Mouse (Mus musculus): Measurements from ENCODE around the gene Tma16.

Gene Tma16

GRCm38 (mm10) chr8:66486084-66486763 is at the start of gene Tma16:
Tma16 (minus strand) TSS chr8:66486530.
- DNase-seq: peak; percentile 84

GRCm38 (mm10) chr8:66520576-66520975 is 34.2 kb upstream of the Tma16 start:
- DNase-seq: no peak

DNA sequence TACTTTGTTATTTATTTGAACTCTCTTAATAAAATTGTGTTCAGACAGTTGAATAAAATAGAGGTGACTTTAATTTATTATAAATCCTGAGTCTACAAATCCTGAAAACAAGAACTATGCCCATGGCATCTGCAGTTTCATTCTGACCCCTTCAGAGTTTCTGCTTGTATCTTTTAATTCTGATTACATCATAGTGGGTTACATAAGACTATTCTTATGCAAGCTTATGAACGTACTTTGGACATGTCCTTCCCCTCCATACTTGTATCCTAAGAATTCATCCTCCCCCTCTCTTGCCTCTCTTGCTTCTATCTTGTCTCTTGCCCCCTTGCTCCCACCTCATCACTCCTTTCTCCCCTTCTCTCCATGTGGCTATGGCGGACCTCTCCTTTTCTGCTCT is 32.8 kb upstream of the Tma16 start:
- no peak for DNase-seq

GRCm38 (mm10) chr8:66511537-66511936 is 25.2 kb upstream of the Tma16 start, which contains the start of gene Tktl2:
Tktl2 (plus strand) TSS chr8:66511756.
- DNase-seq: no peak

- DNase-seq: no peak
Observed at GRCm38 (mm10) chr8:66503381-66503780, 17.1 kb upstream of the Tma16 start.

GRCm38 (mm10) chr8:66496998-66497577 is 10.8 kb upstream of the Tma16 start:
- DNase-seq: peak; percentile 42

- peak; percentile 87 for DNase-seq
Observed at GRCm38 (mm10) chr8:66495726-66496125, 9.4 kb upstream of the Tma16 start.

DNA sequence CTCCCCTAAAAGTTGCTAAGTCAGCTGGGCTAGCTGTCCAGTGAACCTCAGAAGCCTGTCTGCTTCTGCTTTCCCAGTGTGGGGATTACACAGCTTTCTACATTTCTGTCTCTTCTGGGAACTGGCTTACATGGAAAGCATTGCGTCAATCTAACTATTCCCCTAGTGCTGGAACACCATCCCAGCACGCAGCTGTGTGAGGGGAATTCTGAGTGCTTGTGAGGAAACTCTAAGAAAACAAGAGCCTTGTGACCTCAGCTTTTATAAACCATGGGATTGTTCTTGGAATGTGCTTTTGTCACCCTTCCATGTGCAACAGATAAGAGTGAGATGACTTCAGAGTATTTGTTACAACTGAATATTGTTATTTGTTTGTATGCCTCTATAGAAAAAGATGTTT is 8.2 kb upstream of the Tma16 start:
- no peak for DNase-seq

- no peak for DNase-seq
Observed at GRCm38 (mm10) chr8:66490624-66491023, 4.3 kb upstream of the Tma16 start.

DNA sequence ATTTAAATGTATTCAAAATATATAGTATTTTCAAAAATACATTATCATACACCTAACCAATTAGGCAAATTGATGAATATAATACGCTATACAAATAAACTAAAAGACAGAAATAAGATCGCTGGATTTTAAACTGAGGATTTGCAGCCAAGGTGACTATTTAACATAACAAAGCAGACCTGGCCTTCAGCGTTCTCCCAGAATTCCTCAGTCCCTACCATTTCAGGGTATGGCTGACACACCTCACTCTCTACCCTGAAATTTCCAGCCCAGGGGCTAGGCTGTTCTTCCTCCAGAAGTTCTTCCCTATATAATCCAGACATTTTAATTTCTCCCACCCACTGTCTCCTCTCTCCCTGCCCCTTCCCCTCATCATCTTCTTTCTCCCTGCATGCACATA is 2.2 kb upstream of the Tma16 start:
- DNase-seq: no peak

- DNase-seq: no peak
Observed at GRCm38 (mm10) chr8:66476880-66477279, 9.4 kb downstream of the Tma16 start.

DNA sequence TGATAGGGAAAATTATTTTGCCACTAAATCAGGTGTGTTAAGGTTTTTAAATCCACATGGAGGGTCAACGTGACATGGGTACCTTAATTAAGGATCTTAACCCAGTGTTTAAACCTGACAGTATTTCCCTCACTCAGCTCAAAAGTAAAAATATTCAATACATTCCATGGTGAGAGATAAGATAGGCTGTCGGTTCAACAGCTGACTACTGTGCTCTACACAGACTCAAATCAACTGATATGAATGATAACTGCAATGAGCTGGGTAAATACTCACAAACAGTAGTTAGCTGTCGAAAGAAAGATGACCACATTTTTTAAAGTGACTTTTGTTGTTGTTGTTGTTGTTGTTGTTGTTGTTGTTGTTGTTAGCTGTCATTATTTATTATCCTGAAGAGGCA is 16.5 kb downstream of the Tma16 start:
- no peak for DNase-seq

DNA sequence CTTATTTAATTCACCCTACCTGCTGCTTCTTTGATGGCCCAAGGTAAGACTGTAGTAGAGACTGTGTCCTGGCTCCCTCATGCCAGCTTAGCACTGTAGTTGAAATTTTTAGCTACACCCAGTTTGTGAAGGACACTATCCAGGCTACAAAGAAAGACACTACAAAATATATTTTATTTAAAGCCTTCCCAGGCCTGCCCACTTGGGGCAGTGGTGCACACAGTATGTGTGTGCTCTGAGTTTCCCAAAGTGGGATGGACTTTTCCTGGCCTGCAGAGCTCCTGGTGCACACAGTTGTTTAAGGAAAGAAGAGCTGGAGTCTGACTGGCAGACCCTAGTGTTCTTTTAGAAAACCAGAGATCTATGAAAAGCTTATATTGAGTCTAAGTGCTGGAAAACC is 29.3 kb downstream of the Tma16 start:
- DNase-seq: peak; percentile 9

GRCm38 (mm10) chr8:66450691-66451090 is 35.6 kb downstream of the Tma16 start:
- peak; percentile 49 for DNase-seq

GRCm38 (mm10) chr8:66445351-66445750 is 41.0 kb downstream of the Tma16 start:
- DNase-seq: no peak

DNA sequence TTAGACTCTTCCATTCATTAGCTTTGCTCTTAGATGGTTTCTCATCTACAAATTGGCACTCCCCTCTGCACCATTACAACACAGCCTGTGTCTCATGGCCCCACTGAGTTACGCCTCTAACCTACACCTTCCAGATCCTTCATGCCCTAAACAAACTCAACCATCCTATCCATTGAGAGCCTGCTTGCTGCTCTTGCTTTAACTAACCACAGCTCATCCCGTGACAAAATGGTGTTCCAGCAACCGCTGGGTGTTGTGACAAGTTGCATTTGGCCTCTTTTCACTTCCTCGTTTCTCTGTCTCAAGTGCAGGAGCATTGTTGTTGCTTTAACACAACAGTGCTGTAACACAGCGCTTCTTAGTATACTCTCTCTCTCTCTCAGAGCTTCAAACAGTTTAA is 42.2 kb downstream of the Tma16 start:
- DNase-seq: no peak

DNA sequence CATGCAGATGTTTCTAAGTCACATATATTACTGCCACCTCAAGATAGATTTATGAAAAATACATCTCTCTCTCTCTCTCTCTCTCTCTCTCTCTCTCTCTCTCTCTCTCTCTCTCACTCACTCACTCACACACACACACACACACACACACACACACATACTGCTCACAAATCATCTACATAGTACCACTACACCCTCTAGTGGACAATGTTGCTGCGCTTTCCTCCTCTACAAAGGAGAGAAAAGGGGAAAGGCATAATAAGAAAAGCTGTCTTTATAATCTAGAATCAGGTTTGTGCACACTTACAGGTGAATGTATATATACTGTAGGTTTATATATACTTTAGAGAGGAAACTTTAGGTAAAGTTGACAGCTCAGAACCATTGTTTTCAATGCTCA is 43.6 kb downstream of the Tma16 start:
- DNase-seq: peak; percentile 49

DNA sequence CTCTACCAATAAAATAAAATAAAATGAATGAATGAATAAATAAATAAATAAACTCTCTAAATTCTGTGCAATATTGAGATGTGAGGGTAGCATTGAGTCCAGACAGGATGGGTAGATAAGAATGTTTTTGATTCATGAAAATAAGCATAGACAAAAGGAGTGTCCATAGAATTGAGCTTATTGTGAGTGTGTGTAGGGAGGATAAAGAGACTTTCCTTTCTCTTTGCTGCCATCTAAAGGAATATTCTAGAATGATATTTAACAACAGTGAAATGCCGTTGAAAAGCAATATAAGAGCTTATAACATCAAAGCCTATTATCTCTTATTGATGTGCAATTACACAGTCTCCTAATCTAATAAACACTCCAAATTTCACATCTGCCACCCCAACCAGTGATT is 45.2 kb downstream of the Tma16 start:
- no peak for DNase-seq

- peak; percentile 18 for DNase-seq
Observed at GRCm38 (mm10) chr8:66438468-66438867, 47.9 kb downstream of the Tma16 start.

GRCm38 (mm10) chr8:66437929-66438328 is 48.4 kb downstream of the Tma16 start:
- DNase-seq: no peak

GRCm38 (mm10) chr8:66436804-66437203 is 49.5 kb downstream of the Tma16 start:
- no peak for DNase-seq

GRCm38 (mm10) chr8:66433577-66433976 is 52.8 kb downstream of the Tma16 start:
- DNase-seq: no peak

- no peak for DNase-seq
Observed at GRCm38 (mm10) chr8:66430639-66431038, 55.7 kb downstream of the Tma16 start.
